ENCODE assay signal across 1 mouse cellular context in the genomic region with DNA sequence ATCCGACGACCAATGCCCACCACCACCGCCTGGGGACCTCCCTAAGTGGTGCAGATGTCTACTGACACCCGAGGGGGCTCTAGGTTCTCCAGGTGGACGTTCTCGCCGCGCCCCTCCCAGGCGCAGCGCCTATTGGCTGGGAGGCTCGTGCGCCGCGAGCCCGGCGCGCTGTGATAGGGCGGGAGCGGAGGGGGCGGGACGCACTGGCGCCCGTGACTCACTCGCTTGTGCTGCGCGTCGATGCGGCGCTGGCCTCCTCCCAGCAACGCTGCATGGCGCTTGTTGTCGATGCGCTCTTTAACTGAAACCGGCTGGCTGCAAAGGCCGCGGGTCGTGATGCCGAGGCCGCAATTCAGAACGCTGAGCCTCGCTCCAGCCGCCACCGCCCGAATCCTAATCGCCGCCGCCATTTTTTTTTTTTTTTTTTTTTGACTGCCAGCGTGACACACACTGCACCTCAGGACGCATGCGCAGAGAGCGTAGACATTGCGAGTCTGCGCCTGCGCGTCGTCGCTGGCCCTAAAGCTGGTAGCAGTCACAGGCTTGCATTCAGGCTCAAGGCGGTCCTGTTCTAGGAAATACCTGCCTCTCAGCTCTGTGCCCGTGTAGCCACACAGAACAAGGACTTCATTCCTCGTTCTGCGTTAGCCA.
TF ChIP-seq lines count a peak whose summit lies in the region.

A gene (minus strand): TSS at position 451 of the 651 bp plus-strand sequence.

TF ChIP-seq in MEL, 35 proteins besides CTCF, POLR2A, EP300 and RAD21 (continued from another document):
- TF ChIP-seq MAFK (IDR thresholded peaks at IDR 0.05; ENCODE audit: borderline replicate concordance, low read depth, low read length) = no peak
- peak; percentile 55 for TF ChIP-seq TCF12 (IDR thresholded peaks at IDR 0.05; ENCODE audit: low read depth, low read length)
- peak; percentile 78; the same call in 1 of the 2 replicates for TF ChIP-seq POLR2AphosphoS2 (IDR thresholded peaks at IDR 0.05; ENCODE audit: low read length)
- 0 out of 2 replicates have a peak, but pooled peaks have one; percentile 12 for TF ChIP-seq UBTF (IDR thresholded peaks at IDR 0.05; ENCODE audit: borderline replicate concordance, insufficient read depth, low read depth, low read length)
